Mouse (Mus musculus) spleen, adult 2 months (tissue): ENCODE data around the gene H2-Ab1.

Source experiments
- CTCF ChIP-seq: fragments of 200-500 bp; IDR thresholded peaks from 2 replicates; pipeline ENCODE4 v1.5.1; 2011; ENCODE audit warnings: mild to moderate bottlenecking, inconsistent platforms; ENCODE audit not compliant: insufficient read depth, insufficient read length, insufficient replicate concordance; ENCODE audit errors: extremely low read depth
- POLR2A ChIP-seq: fragments of 200-500 bp; IDR thresholded peaks from 2 replicates; pipeline ENCODE4 v1.6.1; 2011; ENCODE audit warnings: low read depth, low read length, inconsistent platforms

DNA sequence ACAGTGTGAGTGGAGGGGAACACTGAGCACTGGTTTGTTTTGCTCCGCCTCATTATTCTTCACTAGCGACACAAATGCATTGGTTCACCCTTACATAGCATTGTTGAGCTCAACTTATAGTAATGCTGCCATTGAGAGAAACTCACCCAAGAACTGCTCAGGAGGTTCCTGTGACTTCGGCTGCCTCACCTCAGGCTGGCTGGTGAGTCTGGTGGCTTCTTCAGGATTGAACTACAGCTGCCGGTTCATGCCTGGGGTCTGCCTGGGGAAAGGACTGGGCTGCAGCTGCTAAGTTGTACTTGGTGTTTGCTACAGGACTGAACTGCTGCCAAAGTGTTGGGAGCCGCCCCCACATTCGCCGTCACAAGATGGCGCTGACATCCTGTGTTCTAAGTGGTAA, 32.1 kb upstream of the H2-Ab1 start:
- TF ChIP-seq POLR2A (no peak), CTCF (no peak)
